16 mouse cellular contexts compared by ENCODE assay signal in the genomic region with DNA sequence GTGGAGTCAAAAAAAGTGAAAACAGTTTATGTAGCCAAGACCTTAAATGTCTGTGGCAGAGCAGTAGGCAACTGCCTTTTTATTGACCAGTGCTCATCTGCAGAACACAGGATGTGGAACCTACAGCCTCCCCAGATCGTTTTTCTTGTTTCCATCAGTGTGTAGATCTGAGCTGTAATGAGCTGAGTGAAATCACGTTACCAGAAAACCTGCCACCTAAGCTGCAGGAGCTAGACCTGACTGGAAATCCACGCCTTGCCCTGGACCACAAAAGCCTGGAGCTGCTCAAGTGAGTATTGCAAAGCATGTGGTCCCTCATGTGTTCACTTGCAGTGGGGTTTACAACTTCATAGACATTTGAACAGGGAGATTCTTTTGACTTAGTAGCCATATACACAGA.
"Had no signal": no experiment of that assay in that cellular context is flagged by ENCODE, and none has a peak within 500 bp of the region (broad histone marks: within the 10 kb centered on the region; RNA-seq: fewer than 3 reads in every experiment).

No protein-coding gene starts in this region.

- DNase-seq: gastrocnemius, adult 2 months; gastrocnemius, postnatal 10 days; gastrocnemius, postnatal 25 days; heart, adult 18-20 months; heart, postnatal 14 days; heart, postnatal 36 days; kidney, adult 18-20 months; kidney, adult 8-10 months; kidney, postnatal 25 days; kidney, postnatal 4 days; layer of hippocampus, adult 9-11 months; layer of hippocampus, postnatal 36 days; left cerebral cortex, postnatal 4 days had no signal

- ATAC-seq: hindbrain, postnatal 0 days; intestine, embryonic 16.5 days; liver, embryonic 12.5 days had no signal
